Mouse (Mus musculus) forebrain, embryonic 16.5 days (tissue): ENCODE measurements around the gene Plekhg3. TPM values are rescaled to one million over a fixed set of nuclear protein-coding genes. Genes with fewer than 3 reads are reported as not detected.

Experiments used
- ATAC-seq: fragments of 200-750 bp; cut with Nextera tagmentation; 2 replicates; pipeline ENCODE4 v1.8.0; 2017; ENCODE audit warnings: mild to moderate bottlenecking, moderate library complexity
- H3K27ac ChIP-seq: fragments of 300-500 bp; sonication (generic); 2 replicates; pipeline ENCODE4 v1.5.1; 2014; ENCODE audit warnings: low read length, control low read depth
- H3K27me3 ChIP-seq: fragments of 300-500 bp; sonication (generic); replicated peaks from 2 replicates; pipeline ENCODE4 v1.6.1; 2014; ENCODE audit warnings: low read length; ENCODE audit not compliant: control insufficient read depth, insufficient read depth
- H3K36me3 ChIP-seq: fragments of 300-500 bp; sonication (generic); 2 replicates; pipeline ENCODE4 v1.6.1; 2014; ENCODE audit not compliant: control insufficient read depth, insufficient read depth
- H3K4me1 ChIP-seq: fragments of 300-500 bp; sonication (generic); replicated peaks from 2 replicates; pipeline ENCODE4 v1.6.1; 2014; ENCODE audit warnings: low read length; ENCODE audit not compliant: control insufficient read depth, insufficient read depth
- H3K4me2 ChIP-seq: fragments of 300-500 bp; sonication (generic); 2 replicates; pipeline ENCODE4 v1.6.1; 2014; ENCODE audit warnings: mild to moderate bottlenecking, low read length, control low read depth
- H3K4me3 ChIP-seq: fragments of 300-500 bp; sonication (generic); replicated peaks from 2 replicates; pipeline ENCODE4 v1.5.1; 2014; ENCODE audit warnings: mild to moderate bottlenecking, low read length, control low read depth
- H3K9ac ChIP-seq: fragments of 300-500 bp; sonication (generic); replicated peaks from 2 replicates; pipeline ENCODE4 v1.6.1; 2014; ENCODE audit warnings: low read depth, low read length, control low read depth
- H3K9me3 ChIP-seq: fragments of 300-500 bp; sonication (generic); 2 replicates; pipeline ENCODE4 v1.6.1; 2016; ENCODE audit warnings: low read length; ENCODE audit not compliant: control insufficient read depth
- WGBS: fragments of 180-500 bp; shearing (Covaris S2); extraction: QIAGEN DNeasy Blood & Tissue Kit; methylation state at CpG from one replicate; pipeline ENCODE4 v1.1.7; 2014; 5-methylcytosine and 5-hydroxymethylcytosine counted together
- polyA plus RNA-seq: library from polyadenylated mRNA; unstranded; fragments of >200 nt; fragmentation: Nextera tagmentation; extraction: Ambion mirVana; gene quantifications from 2 replicates; pipeline ENCODE4 v1.2.1, GENCODE M21; 2015

The Plekhg3 gene
- polyA plus RNA-seq, 1 experiment from 2014 or later, result 1.3 TPM

GRCm38 (mm10) chr12:76554871-76555386, 24.2 kb downstream of the Plekhg3 start:
- Histone ChIP-seq H3K27me3 (no peaks in the 10 kb centered on the region), H3K4me2 (no peak overlapping the region), H3K36me3 (no peaks in the 10 kb centered on the region), H3K9ac (no peak overlapping the region), H3K4me3 (no peak overlapping the region), H3K27ac (no peak overlapping the region), H3K4me1 (no peaks in the 10 kb centered on the region), H3K9me3 (no peaks in the 10 kb centered on the region)
- 89% methylated on average over 3 of the region's 3 CpGs for WGBS
- ATAC-seq, result no peak

DNA sequence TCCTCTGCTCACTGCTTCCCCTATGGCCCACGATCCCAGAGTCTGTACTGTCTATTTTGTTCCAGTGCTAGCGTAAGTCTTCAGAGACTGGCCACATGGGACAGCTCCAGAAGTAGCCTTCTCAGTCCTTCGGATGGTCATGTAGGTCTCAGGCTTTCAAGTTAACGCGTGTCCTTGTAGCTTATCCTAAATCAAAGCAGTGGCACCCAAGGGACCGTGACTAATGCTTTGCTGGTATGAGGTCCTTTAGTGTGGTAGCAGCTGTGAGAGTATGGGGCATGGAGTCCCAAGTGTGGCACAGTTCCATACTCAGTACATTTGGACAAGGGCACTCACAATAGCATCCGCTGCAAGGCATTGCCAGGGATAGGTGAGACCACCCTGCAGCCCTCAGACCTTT, 25.5 kb downstream of the Plekhg3 start:
- Histone ChIP-seq H3K9ac (no peak overlapping the region), H3K4me3 (no peak overlapping the region), H3K27ac (no peak overlapping the region), H3K4me1 (no peaks in the 10 kb centered on the region), H3K27me3 (no peaks in the 10 kb centered on the region), H3K36me3 (no peaks in the 10 kb centered on the region), H3K4me2 (no peak overlapping the region), H3K9me3 (no peaks in the 10 kb centered on the region)
- WGBS, result 83% methylated on average over 7 of the region's 7 CpGs
- ATAC-seq, result no peak

- H3K4me1 ChIP-seq, result no peaks in the 10 kb centered on the region
- WGBS, result 16% methylated on average over 6 of the region's 6 CpGs
- H3K27me3 ChIP-seq, result no peaks in the 10 kb centered on the region
- no peaks in the 10 kb centered on the region for H3K36me3 ChIP-seq
- H3K4me3 ChIP-seq, result no peak overlapping the region
- no peak for ATAC-seq
- H3K27ac ChIP-seq, result no peak overlapping the region
- no peak overlapping the region for H3K9ac ChIP-seq
- no peaks in the 10 kb centered on the region for H3K9me3 ChIP-seq
- no peak overlapping the region for H3K4me2 ChIP-seq
Measured at GRCm38 (mm10) chr12:76556745-76557389, 26.2 kb downstream of the Plekhg3 start.

DNA sequence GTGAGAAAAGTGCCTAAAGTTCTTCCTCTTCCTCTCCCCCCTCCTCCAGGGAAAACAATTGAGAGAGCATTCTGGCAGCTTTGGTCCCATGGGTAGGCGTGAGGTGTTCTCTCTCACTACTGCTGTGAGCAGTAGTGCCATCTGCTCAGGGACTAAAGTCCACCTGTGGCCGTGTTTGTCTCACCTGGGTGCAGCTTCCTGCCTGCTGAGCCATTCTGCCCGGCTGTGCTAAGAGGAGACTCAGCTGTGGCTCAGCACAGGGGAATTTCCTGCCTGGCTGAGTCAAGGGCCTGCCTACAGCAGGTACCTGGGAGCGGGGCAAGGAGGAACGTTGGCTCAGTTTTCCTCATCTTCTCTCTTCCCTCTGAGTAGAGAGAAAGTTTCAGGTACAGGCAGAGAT, 27.5 kb downstream of the Plekhg3 start:
- Histone ChIP-seq H3K36me3 (no peaks in the 10 kb centered on the region), H3K4me1 (no peaks in the 10 kb centered on the region), H3K27me3 (no peaks in the 10 kb centered on the region), H3K9me3 (no peaks in the 10 kb centered on the region), H3K27ac (no peak overlapping the region), H3K4me2 (no peak overlapping the region), H3K4me3 (no peak overlapping the region), H3K9ac (no peak overlapping the region)
- WGBS, result 77% methylated on average over 5 of the region's 5 CpGs
- ATAC-seq, result no peak

GRCm38 (mm10) chr12:76562196-76562595, 31.5 kb downstream of the Plekhg3 start:
- no peak overlapping the region for H3K27ac ChIP-seq
- no peaks in the 10 kb centered on the region for H3K36me3 ChIP-seq
- 86% methylated on average over 4 of the region's 4 CpGs for WGBS
- no peak overlapping the region for H3K9ac ChIP-seq
- H3K9me3 ChIP-seq, result no peaks in the 10 kb centered on the region
- H3K4me1 ChIP-seq, result no peaks in the 10 kb centered on the region
- H3K4me3 ChIP-seq, result no peak overlapping the region
- no peak overlapping the region for H3K4me2 ChIP-seq
- H3K27me3 ChIP-seq, result no peaks in the 10 kb centered on the region
- no peak for ATAC-seq

GRCm38 (mm10) chr12:76566284-76566683, 35.6 kb downstream of the Plekhg3 start:
- H3K27ac ChIP-seq, result no peak overlapping the region
- no peaks in the 10 kb centered on the region for H3K4me1 ChIP-seq
- 92% methylated on average over 10 of the region's 10 CpGs for WGBS
- no peak for ATAC-seq
- no peak overlapping the region for H3K9ac ChIP-seq
- H3K4me2 ChIP-seq, result no peak overlapping the region
- no peaks in the 10 kb centered on the region for H3K27me3 ChIP-seq
- no peak overlapping the region for H3K4me3 ChIP-seq
- no peaks in the 10 kb centered on the region for H3K36me3 ChIP-seq
- H3K9me3 ChIP-seq, result no peaks in the 10 kb centered on the region

DNA sequence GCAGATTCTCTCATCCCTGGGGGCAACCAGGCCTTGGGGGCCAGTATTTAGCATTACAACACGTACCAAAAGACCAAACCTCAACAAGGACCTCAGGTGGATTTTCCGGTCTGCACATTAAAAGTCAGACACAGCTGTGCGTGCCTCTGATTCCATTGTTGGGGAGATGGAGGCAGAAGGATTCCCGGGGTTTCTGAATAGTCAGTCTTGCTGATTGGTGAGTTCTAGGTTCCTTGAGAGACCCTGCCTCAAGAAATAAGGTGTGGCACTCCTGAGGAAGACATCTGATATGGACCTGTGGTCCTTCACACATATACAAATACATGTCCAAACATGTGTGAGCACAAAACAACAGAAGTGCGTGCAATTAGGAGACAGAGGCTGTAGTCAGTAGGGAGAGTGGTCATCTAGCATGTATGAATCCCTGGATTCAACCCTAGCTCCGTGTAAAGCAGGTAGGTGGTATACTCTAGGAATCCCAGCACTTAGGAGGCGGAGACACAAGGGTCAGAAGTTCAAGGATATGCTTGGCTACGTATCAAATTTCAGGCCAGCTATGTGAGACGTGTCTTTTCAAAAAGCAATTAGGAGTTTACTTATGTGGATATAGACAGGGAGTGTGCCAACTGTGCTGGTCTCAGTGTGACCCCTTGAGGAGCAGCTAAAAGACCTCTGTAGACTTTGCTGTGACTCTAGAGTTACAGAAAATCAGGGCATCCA, 39.7 kb downstream of the Plekhg3 start:
- ATAC-seq, result no peak
- no peaks in the 10 kb centered on the region for H3K4me1 ChIP-seq
- H3K27ac ChIP-seq, result no peak overlapping the region
- no peak overlapping the region for H3K9ac ChIP-seq
- no peaks in the 10 kb centered on the region for H3K27me3 ChIP-seq
- H3K4me3 ChIP-seq, result no peak overlapping the region
- WGBS, result 75% methylated on average over 9 of the region's 9 CpGs
- H3K4me2 ChIP-seq, result no peak overlapping the region
- no peaks in the 10 kb centered on the region for H3K36me3 ChIP-seq
- no peaks in the 10 kb centered on the region for H3K9me3 ChIP-seq

DNA sequence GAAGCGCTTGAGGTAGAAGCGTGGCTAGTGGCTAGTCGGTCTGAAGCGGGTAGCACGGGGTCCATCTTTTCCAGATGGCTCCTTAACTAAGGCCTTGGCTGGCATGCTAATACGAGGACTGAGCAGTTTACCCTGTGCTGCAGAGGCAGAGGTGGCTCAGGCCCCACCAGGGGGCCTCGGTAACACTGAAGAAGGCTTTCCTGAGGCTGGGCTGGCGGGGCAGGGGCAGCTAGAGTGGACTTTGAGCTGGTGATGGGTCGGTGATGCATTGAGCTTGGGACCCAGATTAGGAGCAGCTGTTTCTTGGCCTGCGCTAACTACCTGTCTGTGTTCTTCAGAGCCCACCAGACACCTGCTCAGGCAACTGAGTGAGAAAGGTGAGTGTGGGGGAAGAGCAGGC, 40.6 kb downstream of the Plekhg3 start:
- ATAC-seq, result no peak
- no peaks in the 10 kb centered on the region for H3K4me1 ChIP-seq
- 78% methylated on average over 10 of the region's 10 CpGs for WGBS
- no peaks in the 10 kb centered on the region for H3K36me3 ChIP-seq
- H3K27me3 ChIP-seq, result no peaks in the 10 kb centered on the region
- H3K4me3 ChIP-seq, result no peak overlapping the region
- no peak overlapping the region for H3K9ac ChIP-seq
- H3K4me2 ChIP-seq, result no peak overlapping the region
- H3K9me3 ChIP-seq, result no peaks in the 10 kb centered on the region
- H3K27ac ChIP-seq, result no peak overlapping the region

DNA sequence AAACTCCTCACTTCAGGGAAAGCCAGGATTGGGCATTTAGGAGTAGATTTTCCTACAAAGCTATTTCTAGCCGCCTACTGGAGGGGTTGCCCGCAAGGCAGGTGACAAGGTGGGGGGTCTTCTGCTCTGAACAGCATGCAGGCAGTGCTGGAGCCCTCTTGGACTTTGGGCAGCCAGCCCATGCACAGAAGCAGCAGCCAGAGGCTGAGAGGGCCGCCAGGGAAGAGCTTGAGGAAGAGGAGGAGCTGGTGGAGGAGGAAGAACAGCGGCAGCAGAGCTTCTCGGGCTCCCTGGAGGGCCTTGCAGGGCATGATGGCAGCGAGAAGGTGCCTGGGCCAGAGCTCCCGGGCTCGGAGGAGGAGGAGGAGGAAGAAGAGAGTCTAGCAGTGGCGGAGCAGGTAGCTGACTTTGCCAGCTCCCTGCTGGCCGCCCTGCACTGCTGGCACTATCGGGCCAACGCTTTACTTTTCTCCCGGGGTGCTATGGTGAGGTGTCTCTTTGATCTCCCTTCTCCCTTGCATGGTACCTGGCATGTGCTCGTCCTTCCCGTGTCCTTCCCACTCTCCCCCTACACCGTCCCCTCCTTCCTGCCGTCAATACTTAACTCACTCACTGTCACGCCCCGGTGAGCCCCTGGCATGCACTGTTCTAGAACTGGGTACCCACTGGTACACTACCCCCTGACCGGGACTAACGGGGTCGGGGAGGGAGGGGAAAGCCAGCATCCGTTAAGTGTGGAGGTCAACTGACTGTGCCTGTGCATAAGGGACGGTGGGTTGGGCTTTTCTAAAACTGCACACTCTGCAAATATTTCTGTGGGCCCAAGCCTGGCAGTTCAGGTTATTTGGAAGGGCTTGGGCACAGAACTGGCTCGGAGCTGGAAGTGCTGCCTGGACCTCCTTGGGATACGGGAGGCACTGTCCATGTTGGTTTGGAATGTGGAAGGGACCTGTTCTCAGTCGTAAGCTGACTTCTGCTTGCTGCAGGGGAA, 41.9 kb downstream of the Plekhg3 start:
- H3K9ac ChIP-seq, result no peak overlapping the region
- H3K4me3 ChIP-seq, result no peak overlapping the region
- 64% methylated on average over 23 of the region's 27 CpGs for WGBS
- H3K36me3 ChIP-seq, result no peaks in the 10 kb centered on the region
- H3K27ac ChIP-seq, result no peak overlapping the region
- H3K4me1 ChIP-seq, result no peaks in the 10 kb centered on the region
- no peaks in the 10 kb centered on the region for H3K9me3 ChIP-seq
- H3K27me3 ChIP-seq, result no peaks in the 10 kb centered on the region
- H3K4me2 ChIP-seq, result no peak overlapping the region
- ATAC-seq, result no peak
